Mouse (Mus musculus) MEL-GATA-1-ER (cell line): ENCODE measurements at regions not wholly inside any gene's neighbourhood (a gene's known extent, or its start where the extent isn't known, plus 50 kb on each side); places are given as distances from the start of the nearest gene placed in this dataset.

Source experiments
- DNase-seq: peaks from one replicate; pipeline ENCODE4 v3.0.0-alpha.2; 2012; ENCODE audit warnings: low read depth; ENCODE audit errors: extremely low read depth

GRCm38 (mm10) chr1:97366541-97366940 lies 238.4 kb upstream of the Slco6c1 start:
- DNase-seq: no peak

DNA sequence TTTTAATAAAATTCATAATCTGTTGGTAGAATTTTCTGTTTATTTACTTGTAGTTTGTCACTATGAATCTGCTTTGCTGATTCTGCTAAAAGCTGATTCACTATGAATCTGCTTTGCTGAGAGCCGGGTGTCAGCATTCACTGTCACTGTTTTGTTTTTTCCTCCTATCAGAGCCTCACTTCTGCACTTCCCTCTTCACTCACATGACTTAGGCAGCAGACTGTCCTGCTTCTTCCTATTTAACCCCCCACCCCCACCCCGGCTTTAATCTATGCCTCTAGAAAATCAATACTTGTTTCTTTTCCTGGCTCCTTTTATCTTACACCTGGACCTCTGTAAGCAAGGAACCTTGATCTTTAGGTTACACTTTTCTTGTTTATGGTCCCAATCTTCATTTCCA lies 191.5 kb upstream of the Slco6c1 start:
- peak; percentile 2 for DNase-seq
